27 mouse cellular contexts compared by ENCODE assay signal in the genomic region with DNA sequence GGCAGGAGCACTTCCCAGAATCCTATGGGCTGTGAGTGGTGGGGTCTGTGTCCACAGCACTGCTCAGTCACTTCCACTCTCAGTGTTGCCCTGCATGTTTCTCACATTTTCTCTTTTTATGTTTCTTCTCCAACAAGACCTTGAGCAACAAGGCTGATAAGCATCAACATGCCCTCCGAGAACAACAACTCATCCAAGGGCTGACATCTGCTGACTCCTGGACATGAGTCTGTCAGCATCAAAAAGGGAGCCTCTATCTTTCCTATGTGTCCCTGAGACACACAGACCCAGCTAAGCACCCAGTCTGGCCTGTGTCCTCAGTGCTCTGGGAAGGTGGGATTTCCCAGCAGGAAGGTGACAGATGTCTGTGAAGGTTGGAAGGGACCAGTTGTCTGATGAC. TPM values are rescaled to one million over a fixed set of nuclear protein-coding genes. Genes with fewer than 3 reads are reported as not detected.
DNase-seq lines count a peak whose midpoint lies in the region; ATAC-seq and TF ChIP-seq lines count a peak whose summit lies in the region.
"Had no signal": no experiment of that assay in that cellular context is flagged by ENCODE, and none has a peak within 500 bp of the region (broad histone marks: within the 10 kb centered on the region; RNA-seq: fewer than 3 reads in every experiment).

A gene (minus strand): TSS at position 101 of the 400 bp plus-strand sequence.

- H3K4me1 ChIP-seq in limb, embryonic 11.5 days (ENCODE audit: control insufficient read depth, insufficient read depth, low read length) = no peaks in the 10 kb centered on the region
- no peaks in the 10 kb centered on the region for H3K4me1 ChIP-seq in limb, embryonic 10.5 days
- H3K4me1 ChIP-seq in midbrain, embryonic 10.5 days = no peaks in the 10 kb centered on the region
- H3K4me1 ChIP-seq in midbrain, embryonic 13.5 days (replicated peaks) = no peaks in the 10 kb centered on the region
- H3K4me1 ChIP-seq in stomach, postnatal 0 days (replicated peaks; ENCODE audit: control insufficient read depth, insufficient read depth) = no peaks in the 10 kb centered on the region

- H3K9ac ChIP-seq in limb, embryonic 11.5 days (ENCODE audit: low read length) = no peak within 1 kb of the TSS
- H3K9ac ChIP-seq in midbrain, embryonic 13.5 days (replicated peaks) = no peak within 1 kb of the TSS
- H3K9ac ChIP-seq in stomach, postnatal 0 days (ENCODE audit: low read length) = no peak within 1 kb of the TSS

- no peak within 1 kb of the TSS for H3K27ac ChIP-seq in limb, embryonic 11.5 days (replicated peaks; ENCODE audit: low read depth, low read length)
- no peak within 1 kb of the TSS for H3K27ac ChIP-seq in limb, embryonic 10.5 days
- no peak within 1 kb of the TSS for H3K27ac ChIP-seq in midbrain, embryonic 10.5 days (replicated peaks)
- H3K27ac ChIP-seq in midbrain, embryonic 13.5 days = no peak within 1 kb of the TSS
- H3K27ac ChIP-seq in stomach, postnatal 0 days (replicated peaks) = no peak within 1 kb of the TSS

- H3K4me2 ChIP-seq in limb, embryonic 11.5 days (ENCODE audit: low read depth, severe bottlenecking) = no peak within 1 kb of the TSS
- H3K4me2 ChIP-seq in midbrain, embryonic 13.5 days (replicated peaks) = no peak within 1 kb of the TSS
- no peak within 1 kb of the TSS for H3K4me2 ChIP-seq in stomach, postnatal 0 days (replicated peaks; ENCODE audit: low read depth)

- TF ChIP-seq CTCF in stomach, postnatal 0 days (IDR thresholded peaks at IDR 0.05; ENCODE audit: low read depth) = no peak

- H3K9me3 ChIP-seq in limb, embryonic 11.5 days (ENCODE audit: control insufficient read depth, low read length) = no peaks in the 10 kb centered on the region
- H3K9me3 ChIP-seq in limb, embryonic 10.5 days (replicated peaks) = no peaks in the 10 kb centered on the region
- H3K9me3 ChIP-seq in midbrain, embryonic 10.5 days (replicated peaks) = no peaks in the 10 kb centered on the region
- H3K9me3 ChIP-seq in midbrain, embryonic 13.5 days = no peaks in the 10 kb centered on the region
- no peaks in the 10 kb centered on the region for H3K9me3 ChIP-seq in stomach, postnatal 0 days (ENCODE audit: control insufficient read depth, low read length)
- H3K9me3 ChIP-seq: G1E had no signal

- no peak for TF ChIP-seq EP300 in stomach, postnatal 0 days (optimal IDR thresholded peaks at IDR 0.05)

- DNase-seq in heart, adult 11 months = peak; percentile 9
- no peak for DNase-seq in heart, adult 18-20 months
- DNase-seq in limb, embryonic 11.5 days (ENCODE audit: low spot score) = peak; percentile 10
- DNase-seq in limb, embryonic 10.5 days (ENCODE audit: low spot score) = no peak
- DNase-seq in midbrain, embryonic 10.5 days (ENCODE audit: low spot score) = peak; percentile 0
- peak; percentile 5 for DNase-seq in stomach, postnatal 0 days (ENCODE audit: low spot score)
- DNase-seq in left cerebral cortex, adult 11 months (ENCODE audit: low spot score) = no peak
- DNase-seq: adrenal gland, adult 2 months; adrenal gland, adult 8-10 months; adrenal gland, postnatal 10 days; adrenal gland, postnatal 14 days; adrenal gland, postnatal 25 days; adrenal gland, postnatal 36 days; B cell, adult 2 months; cerebellum, adult 11 months; cerebellum, adult 11-12 months had no signal

- no peaks in the 10 kb centered on the region for H3K36me3 ChIP-seq in limb, embryonic 11.5 days (ENCODE audit: control insufficient read depth, insufficient read depth, low read length)
- H3K36me3 ChIP-seq in limb, embryonic 10.5 days = no peaks in the 10 kb centered on the region
- no peaks in the 10 kb centered on the region for H3K36me3 ChIP-seq in midbrain, embryonic 10.5 days
- H3K36me3 ChIP-seq in midbrain, embryonic 13.5 days = no peaks in the 10 kb centered on the region
- no peaks in the 10 kb centered on the region for H3K36me3 ChIP-seq in stomach, postnatal 0 days (ENCODE audit: control insufficient read depth, insufficient read depth, low read length)
- H3K36me3 ChIP-seq: G1E had no signal

- ATAC-seq in limb, embryonic 11.5 days (ENCODE audit: insufficient number of reproducible peaks, low FRiP score, low TSS enrichment, low read depth) = no peak
- ATAC-seq in midbrain, embryonic 13.5 days = no peak
- ATAC-seq in stomach, postnatal 0 days (ENCODE audit: low FRiP score, low TSS enrichment) = no peak
- ATAC-seq: activated CD4-positive, CD25-positive, alpha-beta regulatory T cell, adult 4 months; CD4-positive, CD25-positive, alpha-beta regulatory T cell, adult 4 months; Patski had no signal

- WGBS in limb, embryonic 11.5 days = 83% methylated on average over 1 of the region's 1 CpGs
- WGBS in limb, embryonic 10.5 days = 95% methylated on average over 1 of the region's 1 CpGs
- WGBS in midbrain, embryonic 10.5 days = 94% methylated on average over 1 of the region's 1 CpGs
- WGBS in midbrain, embryonic 13.5 days = 84% methylated on average over 1 of the region's 1 CpGs
- 81% methylated on average over 1 of the region's 1 CpGs for WGBS in stomach, postnatal 0 days

- no peak within 1 kb of the TSS for H3K4me3 ChIP-seq in limb, embryonic 11.5 days (ENCODE audit: low read depth, low read length)
- H3K4me3 ChIP-seq in limb, embryonic 10.5 days = no peak within 1 kb of the TSS
- no peak within 1 kb of the TSS for H3K4me3 ChIP-seq in midbrain, embryonic 10.5 days
- no peak within 1 kb of the TSS for H3K4me3 ChIP-seq in midbrain, embryonic 13.5 days (replicated peaks)
- H3K4me3 ChIP-seq in stomach, postnatal 0 days (ENCODE audit: low read depth, low read length) = no peak within 1 kb of the TSS

- H3K27me3 ChIP-seq in limb, embryonic 11.5 days (ENCODE audit: control insufficient read depth, insufficient read depth, low read length) = no peaks in the 10 kb centered on the region
- H3K27me3 ChIP-seq in limb, embryonic 10.5 days (ENCODE audit: low read depth, poor library complexity, severe bottlenecking) = no peaks in the 10 kb centered on the region
- no peaks in the 10 kb centered on the region for H3K27me3 ChIP-seq in midbrain, embryonic 10.5 days (ENCODE audit: low read depth, poor library complexity, severe bottlenecking)
- H3K27me3 ChIP-seq in midbrain, embryonic 13.5 days = no peaks in the 10 kb centered on the region
- no peaks in the 10 kb centered on the region for H3K27me3 ChIP-seq in stomach, postnatal 0 days (ENCODE audit: control insufficient read depth, insufficient read depth, low read length)
- H3K27me3 ChIP-seq: Patski had no signal

RNA-seq across cellular contexts. Expression of the gene that starts here (rescaled TPM):
- not detected for total RNA-seq in heart, adult 18-20 months (2021)
- not detected in 2 replicates for polyA plus RNA-seq in limb, embryonic 11.5 days (2014; fragmentation: Nextera tagmentation; extraction: Ambion mirVana)
- polyA plus RNA-seq in limb, embryonic 10.5 days (2016; fragmentation: Nextera tagmentation; extraction: Ambion mirVana) = not detected in 2 replicates
- not detected in 2 replicates for polyA plus RNA-seq in midbrain, embryonic 10.5 days (2016; fragmentation: Nextera tagmentation; extraction: Ambion mirVana)
- polyA plus RNA-seq in midbrain, embryonic 13.5 days (2015; fragmentation: Nextera tagmentation; extraction: Ambion mirVana) = not detected in 2 replicates
- polyA plus RNA-seq in stomach, postnatal 0 days (2015; fragmentation: Nextera tagmentation; extraction: Ambion mirVana) = not detected in 2 replicates
- total RNA-seq: adrenal gland, adult 18-20 months; adrenal gland, adult 2 months; adrenal gland, adult 8-10 months; adrenal gland, postnatal 10 days; adrenal gland, postnatal 14 days; adrenal gland, postnatal 25 days; adrenal gland, postnatal 36 days; adrenal gland, postnatal 4 days; CH12.LX; ES-E14; MEL had no signal
- polyA plus RNA-seq: activated CD4-positive, CD25-positive, alpha-beta regulatory T cell, adult 4 months; adrenal gland, adult 2 months; C2C12; CD4-positive, CD25-positive, alpha-beta regulatory T cell, adult 4 months; G1E; Patski had no signal

Comparison
In these comparisons a context has a peak if more than half of its experiments do, and no peak if none do; other contexts are left out.
1. Peak in DNase-seq in limb, embryonic 11.5 days; RNA of the gene not detected or under 1 TPM.
2. Peak in DNase-seq in midbrain, embryonic 10.5 days; RNA of the gene not detected or under 1 TPM.
3. Peak in DNase-seq in stomach, postnatal 0 days; RNA of the gene not detected or under 1 TPM.